Mouse (Mus musculus): Measurements from ENCODE around the gene Tmem63c.

- TF ChIP-seq CTCF (IDR thresholded peaks at IDR 0.05; ENCODE audit: extremely low read depth, insufficient read depth, insufficient read length, insufficient replicate concordance) (no peak), POLR2A (IDR thresholded peaks at IDR 0.05; ENCODE audit: low read depth, low read length) (no peak)
Observed at GRCm38 (mm10) chr12:87093671-87094070, 72.5 kb downstream of the Tmem63c start.
